Mouse (Mus musculus) inflammation-experienced regulatory T-cells, adult 6 months (primary cell): ENCODE results near the gene Pard6b. TPM values are rescaled to one million over a fixed set of nuclear protein-coding genes. Genes with fewer than 3 reads are reported as not detected.
"Not testable (repeated sequence)": the region's sequence is repeated elsewhere in the genome, so short reads cannot be mapped to it uniquely, and the experiment has no call there.

Source experiments
- ATAC-seq: one replicate; pipeline ENCODE4 v1.8.0; 2017
- polyA plus RNA-seq, 3 experiments: library from polyadenylated mRNA; unstranded; fragments of 100-300 nt; shearing (Covaris generic); gene quantifications; one replicate each; pipeline ENCODE4 v1.2.1; 2017

The Pard6b gene
- polyA plus RNA-seq, 3 experiments from 2014 or later = 0.41 to 1.2 (median 1.1) TPM

DNA sequence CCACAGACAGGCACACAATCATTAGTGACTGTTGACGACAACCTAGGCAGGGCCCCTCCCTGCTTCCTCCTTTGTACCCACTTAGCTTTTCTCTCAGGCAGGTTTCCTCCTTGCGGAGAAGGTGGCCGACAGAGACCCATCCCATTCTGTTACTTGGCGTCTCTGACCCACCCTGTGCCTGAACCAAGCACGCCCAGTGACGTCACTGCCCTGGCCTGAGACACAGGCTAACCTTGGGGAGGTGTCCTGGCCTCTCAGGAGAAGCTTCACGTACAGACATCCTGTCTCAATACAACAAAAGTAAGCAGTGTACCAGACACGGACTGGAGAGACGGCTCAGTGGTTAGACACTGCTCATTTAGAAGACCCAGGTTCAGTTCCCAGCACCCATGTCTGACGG lies 22.5 kb downstream of the Pard6b start:
- no peak for ATAC-seq

DNA sequence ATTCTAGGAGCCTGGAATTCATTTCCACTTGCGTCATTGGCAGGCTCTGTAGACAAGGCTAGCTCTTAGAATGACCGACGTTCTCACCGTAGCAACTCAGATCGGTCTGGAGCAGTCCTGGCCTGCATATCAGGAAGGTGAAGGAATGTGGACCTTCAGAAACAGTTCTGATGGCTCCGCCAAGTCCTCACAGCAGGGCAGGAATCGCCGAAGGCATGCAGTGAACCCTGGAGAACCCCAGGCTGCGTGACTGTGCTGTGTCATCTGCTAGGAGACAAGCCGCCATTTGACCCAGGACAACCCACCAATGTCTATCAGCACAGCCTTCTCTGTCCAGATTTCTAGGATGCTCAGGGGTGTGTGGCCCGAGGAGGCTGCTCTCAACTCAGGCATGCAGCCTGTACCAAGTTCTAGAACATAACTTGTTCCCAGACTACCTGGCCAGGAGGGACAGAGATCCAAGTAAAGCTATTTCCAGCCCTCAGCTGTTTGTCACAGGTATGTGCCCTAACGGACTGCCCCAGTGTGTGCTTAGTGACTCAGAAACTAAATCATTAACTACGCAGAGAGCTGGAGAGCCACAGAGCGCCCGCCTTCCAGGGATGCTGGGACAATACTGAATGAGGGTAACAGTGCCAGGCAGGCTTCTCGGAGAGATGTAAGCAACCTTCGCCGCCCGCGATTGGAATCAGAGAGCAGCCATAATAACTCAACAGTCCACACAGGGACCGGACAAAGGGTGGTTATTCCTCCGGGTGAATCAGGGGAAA lies 23.8 kb downstream of the Pard6b start:
- ATAC-seq = no peak

DNA sequence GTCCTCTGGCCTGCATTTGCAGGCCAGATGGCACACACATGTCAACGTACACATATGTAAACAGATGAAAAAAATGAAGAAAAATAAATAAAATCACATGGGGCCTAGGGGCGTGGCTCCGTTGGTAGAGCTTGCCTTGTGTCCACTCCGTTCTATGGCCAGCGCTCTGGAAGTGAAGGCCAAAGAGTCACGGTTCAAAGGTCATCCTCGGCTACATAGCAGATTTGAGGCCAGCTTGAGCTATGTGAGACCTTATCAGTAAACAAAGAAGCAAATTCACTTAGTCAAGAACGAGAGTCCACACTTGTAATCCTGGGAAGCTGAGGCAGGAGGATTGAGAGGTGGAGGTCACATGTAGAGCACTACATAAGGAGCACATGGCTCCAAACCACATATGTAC lies 24.5 kb downstream of the Pard6b start:
- no peak for ATAC-seq

DNA sequence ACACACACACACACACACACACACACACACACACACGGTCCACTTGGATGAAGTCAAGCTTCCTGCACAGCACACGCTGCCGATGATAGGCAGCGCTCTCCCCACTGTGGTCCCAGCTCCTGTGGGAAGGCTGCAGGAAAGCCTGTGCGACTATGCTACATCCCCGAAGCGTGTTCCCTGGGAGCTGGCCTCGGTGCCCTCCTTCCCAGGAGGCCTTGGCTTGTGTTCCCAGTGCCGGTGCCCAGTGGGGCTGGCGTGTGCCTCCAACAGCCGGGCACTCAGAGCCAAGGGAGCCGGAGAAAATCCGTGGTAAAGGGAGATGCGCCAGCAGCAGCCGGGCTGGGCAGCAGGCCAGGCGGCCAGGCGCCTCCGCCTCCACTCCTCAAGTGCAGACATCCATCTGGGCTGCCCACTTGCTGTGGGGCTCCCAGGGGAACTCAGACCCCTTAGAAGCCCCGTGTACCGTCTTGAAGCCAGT lies 25.9 kb downstream of the Pard6b start:
- no peak for ATAC-seq

DNA sequence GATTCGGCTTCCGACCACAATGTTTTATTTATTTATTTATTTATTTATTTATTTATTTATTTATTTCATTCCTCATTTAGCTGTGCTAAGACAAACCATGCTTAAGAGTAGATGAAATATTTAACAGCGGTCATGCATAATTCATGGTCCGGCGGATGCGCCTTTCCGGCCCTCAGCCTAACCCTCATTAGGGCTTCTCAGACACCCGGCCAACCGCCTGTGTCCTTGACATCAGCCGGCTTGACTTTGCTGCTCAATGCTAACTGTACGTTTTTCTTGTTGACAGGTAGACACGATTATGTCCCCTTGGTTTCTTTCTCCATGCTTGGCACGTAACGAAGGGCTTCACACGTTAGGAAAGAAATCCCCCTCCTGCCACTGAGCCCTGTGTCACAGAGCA lies 26.6 kb downstream of the Pard6b start:
- ATAC-seq = no peak

DNA sequence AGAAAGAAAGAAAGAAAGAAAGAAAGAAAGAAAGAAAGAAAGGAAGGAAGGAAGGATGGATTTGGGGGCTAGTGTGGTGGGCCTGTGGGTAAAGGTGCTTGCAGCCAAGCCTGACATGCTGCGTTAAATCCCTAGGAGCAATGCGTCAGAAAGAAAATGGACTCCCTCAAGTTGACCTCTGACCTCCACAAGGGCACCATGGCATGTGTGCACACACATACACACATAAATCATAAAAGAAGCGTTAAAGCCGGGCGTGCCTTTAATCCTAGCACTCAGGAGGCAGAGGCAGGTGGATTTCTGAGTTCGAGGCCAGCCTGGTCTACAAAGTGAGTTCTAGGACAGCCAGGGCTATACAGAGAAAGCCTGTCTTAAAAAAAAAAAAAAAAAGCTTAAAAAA lies 27.1 kb downstream of the Pard6b start:
- not testable (repeated sequence) for ATAC-seq

DNA sequence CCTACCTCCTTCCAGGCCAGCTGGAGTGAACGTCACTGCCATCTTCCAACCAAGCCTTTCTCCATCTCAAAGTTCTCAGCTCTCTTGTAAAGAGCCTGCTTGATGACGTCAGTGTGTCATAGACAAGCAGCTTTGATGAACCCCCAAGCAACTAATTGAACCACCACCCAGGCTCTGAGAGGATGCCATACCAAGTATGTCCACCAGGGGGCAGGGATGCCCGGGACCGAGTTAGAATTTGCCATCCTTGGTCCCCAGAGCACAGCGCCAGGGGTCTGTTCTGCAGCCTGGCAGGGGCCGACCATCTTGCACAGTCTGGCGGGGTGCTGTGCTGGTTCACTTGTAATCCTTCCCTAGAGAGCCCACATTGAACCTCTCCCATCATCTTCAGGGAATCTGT lies 31.1 kb downstream of the Pard6b start:
- ATAC-seq = peak; percentile 35

DNA sequence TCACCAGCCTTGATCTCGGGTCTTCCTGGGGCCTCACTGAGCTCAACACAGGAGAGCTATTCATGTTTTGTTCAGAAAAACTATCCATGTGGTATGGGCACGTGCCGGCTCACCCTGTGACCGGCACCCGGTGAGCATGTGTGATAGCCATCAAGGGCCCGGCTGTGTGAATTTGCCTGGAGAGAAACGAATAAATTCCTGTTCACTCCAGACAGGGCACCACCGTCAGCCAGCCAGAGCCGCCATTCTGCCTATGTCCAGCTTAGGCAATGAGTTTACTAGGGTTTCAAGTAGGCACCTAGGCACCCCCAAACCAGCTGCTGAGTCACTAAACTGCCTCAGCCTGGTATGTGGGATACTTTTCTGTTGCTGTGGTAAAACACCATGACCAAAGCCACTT lies 32.5 kb downstream of the Pard6b start:
- ATAC-seq = no peak

DNA sequence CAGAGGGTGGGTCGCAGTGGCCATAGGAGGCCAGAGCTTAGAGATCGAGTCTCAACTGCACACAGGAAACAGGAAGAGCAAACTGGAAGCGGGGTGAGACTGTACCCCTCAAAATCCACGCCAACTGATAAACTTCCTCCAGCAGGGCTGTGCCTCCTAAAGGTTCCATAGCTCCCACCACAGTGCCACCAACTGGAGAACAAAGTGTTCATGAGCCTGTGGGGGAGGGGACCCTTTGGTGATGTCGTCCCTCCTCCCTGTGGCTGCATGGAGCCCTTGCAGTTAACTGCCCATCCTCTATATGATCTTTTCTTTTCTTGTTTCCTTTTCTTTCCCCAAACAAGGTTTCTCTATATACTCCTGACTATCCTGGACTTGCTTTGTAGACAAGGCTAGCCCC lies 32.9 kb downstream of the Pard6b start:
- ATAC-seq = no peak

DNA sequence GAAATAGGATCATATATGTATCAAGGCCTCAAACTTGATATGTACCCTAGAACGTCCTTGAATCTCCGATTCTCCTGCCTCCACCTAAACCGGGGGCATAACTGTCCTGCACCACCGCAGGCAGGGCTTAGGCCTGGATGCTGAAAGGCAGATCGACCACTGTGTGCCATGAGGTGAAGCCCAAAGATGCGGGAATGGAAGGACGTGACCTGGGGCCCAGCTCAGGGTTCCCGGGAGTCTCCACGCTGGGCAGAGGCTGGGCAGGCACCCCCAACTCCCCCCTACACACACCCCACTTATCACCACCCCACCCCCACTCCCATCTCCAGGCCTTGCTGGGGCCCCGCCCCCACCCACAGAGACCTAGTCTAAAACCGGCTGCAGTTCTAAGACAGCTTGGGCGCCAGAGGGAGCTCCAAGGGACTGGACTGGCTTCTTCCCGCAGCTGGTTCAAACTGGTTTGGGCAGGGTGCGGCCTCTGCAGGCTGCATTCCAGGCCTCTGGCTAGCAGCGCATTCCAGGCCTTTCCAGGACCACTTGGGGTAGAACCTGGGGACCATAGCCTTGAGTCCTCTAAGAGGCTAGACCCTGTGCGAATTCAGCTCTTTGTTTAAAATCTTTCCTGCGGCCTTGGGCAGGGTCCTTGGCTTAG lies 34.0 kb downstream of the Pard6b start:
- ATAC-seq = no peak

DNA sequence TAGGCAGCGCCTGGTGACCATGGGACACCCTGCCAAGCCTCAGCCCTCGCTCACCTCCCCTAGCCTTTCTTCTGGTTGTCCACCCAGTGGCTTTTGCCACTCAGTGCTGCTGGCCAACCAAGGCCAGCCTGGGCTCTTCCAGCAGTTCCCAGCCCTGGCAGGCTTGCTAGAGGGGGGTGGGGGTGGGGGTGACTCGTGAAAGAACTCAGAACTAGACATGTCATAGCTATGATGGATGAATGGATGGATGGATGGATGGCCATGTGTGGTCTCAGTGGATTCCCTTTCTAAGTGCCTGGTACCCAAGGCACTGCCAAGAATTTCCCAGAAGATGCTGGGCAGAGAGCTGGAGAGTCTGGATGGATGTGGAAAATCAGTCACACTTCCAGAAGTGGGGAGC lies 35.0 kb downstream of the Pard6b start:
- no peak for ATAC-seq

DNA sequence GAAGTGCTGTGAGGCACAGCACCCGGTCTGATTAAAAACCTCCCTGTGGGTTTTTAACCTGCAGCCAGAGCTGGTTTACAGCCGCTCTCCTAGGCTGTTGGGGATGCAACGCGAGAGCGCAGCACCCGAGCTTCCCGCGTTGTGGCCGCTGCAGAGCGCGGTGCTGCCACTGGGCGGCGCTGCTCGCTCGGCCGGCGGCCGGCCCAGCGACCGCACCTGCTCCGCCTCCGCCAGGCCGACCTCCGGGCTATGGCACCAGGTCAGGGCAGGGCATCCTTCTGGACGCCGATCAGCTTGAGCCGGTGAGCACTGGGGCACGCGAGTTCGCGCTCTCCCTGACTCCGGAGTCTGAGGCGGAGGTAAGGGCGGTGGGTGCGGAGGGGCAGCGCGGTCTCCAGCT lies 36.3 kb downstream of the Pard6b start:
- ATAC-seq = peak; percentile 14

DNA sequence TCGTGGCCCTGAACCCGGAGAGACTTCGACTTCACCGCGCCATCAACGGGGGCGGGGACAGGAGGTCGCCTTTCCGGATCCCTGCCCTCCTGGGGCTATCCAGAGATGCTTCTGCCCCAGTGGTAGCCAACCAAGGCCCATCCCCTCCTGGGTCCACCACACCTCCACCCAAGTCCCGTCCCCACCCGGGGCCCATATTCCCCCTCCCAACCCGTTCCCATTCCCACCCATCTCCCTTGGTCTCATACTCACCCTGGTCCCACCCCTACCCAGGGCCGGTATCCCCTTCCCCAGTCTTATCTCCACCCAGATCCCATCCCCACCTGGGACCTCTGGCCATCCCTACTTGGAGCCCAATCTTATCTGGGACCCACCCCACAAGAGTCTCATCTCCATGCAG lies 36.7 kb downstream of the Pard6b start:
- ATAC-seq = no peak

DNA sequence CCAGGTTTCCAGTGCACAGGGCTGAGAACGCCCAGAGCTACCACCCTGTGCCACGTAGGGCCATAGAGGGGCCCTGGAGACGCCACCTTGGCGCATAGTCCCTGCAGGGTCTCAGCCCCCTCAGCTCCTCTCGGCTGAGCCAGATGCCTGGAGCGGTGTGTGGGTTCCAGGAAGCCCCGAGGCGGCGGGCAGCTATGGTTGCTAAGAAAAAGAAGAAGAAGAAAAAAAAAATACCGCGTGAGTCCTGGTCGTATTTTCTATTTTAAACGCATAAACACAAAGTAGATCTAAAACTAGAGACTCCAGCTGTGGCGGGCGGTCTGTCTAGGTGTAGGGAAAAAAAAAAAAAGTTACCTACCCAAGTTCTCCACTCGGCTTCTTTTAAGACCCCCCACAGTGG lies 37.2 kb downstream of the Pard6b start:
- ATAC-seq = no peak

DNA sequence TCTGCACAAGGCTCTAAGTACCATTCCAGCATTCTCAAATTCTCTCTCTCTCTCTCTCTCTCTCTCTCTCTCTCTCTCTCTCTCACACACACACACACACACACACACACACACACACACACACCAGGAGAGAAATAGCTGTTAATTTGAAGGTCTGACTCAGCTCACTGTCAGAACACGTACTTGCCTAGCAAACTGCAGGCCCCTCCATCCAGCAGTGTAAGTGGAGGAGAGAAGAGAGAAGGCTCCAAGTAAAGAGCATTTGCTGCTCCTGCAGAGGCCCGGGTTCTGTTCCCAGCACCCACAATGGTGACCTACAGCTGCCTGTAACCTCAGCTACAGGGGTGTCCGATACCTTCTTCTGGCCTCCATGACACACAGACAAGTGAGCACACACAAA lies 37.7 kb downstream of the Pard6b start:
- no peak for ATAC-seq

DNA sequence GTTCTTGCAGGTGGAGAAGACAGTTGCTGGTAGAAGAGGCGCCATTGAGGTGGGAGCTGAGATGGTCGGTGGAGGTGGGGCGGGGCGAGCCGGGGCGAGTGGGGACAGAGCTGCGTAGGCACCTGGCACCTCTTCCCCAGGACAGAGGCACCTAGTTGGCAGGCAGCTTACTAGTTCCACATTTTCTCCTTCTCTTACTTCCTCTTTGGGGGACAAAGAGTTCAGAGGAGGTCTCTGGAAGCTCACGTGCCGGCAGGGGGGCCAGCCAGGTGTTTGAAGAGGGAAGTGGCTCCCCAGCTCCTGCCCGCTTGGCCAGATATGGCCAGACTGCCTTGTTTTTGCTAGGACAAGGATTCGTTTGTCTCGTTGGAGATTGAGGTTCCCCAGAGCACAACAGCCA lies 38.3 kb downstream of the Pard6b start:
- no peak for ATAC-seq

DNA sequence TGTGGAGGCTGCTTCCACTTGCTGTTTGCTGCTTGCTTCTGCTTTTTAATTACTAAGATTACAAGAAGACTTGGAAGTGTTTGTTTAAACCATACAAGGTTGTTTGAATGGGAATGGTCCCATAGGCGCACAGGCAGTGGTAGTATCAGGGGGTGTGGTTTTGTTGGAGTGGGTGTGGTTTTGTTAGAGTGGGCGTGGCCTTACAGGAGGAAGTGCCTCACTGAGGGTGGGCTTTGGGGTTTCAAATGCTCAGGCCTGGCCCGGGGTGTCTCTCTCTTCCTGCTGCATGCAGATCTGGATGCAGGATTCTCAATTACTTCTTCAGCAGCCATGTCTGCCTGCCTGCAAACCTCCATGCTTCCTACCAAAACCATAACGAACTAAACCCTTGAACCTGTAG lies 40.1 kb downstream of the Pard6b start:
- no peak for ATAC-seq

DNA sequence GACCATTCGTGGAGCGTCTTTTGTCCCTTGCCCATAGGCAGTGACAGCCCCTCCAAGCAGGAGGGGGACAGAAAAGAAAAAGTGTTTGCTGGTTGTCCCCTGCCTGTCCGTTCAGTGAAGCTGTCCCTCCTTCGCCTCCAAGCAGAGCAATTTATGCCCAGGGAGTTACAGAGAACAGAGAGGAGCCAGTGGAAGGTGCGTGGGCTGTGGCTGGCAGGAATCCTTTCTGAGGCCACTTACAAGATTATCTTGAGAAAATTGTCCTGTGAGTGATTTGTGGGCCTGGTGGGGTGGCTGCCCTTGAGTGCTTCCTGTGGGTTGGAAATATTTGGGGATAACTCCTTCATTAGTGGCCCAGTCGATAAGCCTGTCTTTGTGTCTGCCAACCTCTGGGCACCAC lies 42.8 kb downstream of the Pard6b start:
- ATAC-seq = no peak

DNA sequence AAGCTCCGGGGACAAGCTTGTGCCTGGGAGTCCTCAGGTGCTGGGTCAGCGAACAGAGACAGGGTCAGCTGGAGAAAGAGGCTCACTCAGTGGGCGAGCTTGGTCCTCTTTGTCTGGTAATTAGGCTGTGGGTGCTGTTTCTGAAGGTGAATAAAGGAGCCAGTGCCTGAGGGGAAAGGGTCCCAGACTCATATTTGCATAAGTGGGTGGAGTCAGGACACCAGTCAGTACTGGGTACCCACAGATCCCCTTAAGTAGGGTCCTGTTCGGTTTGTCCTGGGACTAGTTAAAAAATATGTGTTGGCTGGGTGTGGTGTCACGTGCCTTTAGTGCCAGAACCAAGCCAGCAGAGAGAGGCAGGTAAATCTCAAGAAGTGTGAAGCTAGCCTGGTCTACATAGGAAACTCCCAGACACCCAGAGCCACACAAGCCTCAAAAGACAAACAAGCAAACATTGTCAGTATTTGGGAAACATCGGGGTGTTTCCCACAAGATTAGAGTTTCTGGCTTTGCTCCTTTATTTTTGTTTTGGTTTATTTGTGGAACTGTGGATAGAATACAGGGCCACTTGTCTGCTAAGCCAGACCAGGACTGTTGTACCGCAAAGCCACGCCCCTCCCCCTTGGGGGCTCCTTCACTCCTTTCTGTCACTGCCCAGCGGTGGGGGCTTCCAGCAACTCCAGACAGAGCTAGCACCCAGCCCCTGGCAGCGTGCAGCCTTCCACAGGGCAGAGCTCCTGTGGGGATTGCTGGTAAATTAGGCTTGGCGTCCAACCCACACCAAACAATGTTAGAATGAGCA lies 44.7 kb downstream of the Pard6b start:
- ATAC-seq = no peak

DNA sequence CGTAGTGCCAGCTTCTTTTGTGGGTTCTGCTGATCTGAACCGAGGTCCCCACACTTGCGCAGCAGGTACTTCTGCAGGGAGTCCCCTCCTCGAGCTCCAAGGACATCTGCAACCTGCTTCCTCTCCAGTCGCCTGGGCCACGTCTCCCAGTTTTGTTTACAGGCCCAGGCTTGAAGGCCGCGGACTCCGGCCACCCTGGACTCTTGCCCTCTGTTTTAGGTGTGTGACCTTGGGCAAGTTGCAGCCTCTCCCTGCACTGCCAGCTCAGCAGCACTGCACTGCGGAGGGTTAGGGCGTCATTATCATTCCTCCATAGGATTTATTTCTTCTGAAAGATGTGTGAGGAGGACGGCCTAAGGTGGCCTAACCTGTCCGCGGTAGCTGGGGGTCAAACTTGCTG lies 47.0 kb downstream of the Pard6b start:
- no peak for ATAC-seq

DNA sequence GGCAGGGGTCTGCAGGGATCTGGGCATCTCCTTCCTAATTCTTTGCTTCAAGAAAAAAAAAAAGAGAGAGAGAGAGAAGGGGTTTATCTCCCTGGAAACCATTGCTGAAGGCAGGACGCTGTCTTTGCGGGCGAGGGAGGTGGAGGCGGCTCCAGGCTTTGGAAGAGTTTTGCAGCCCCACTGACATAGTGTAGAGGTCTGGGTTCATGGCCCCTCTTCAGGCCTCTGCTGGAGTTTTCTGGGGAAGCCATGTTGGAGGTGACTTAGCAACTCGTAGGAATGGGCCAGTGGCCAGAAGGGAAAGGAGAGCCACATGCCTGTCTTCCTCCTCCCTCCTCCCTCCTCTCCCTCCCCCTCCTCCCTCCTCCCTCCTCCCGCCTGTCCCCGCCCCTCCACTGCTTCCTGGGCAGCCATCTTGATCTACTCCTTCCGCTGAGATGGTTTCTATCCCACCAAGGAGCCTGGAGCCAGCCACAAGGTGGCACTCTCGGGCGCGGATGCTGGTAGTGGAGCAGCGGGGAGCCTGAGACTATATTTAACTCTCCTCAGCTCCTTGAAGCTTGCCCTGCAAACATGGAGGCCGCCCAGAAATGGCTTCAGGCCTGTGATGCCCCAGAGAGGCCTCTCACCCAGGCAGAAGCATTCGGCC lies 47.5 kb downstream of the Pard6b start:
- peak; percentile 64 for ATAC-seq

DNA sequence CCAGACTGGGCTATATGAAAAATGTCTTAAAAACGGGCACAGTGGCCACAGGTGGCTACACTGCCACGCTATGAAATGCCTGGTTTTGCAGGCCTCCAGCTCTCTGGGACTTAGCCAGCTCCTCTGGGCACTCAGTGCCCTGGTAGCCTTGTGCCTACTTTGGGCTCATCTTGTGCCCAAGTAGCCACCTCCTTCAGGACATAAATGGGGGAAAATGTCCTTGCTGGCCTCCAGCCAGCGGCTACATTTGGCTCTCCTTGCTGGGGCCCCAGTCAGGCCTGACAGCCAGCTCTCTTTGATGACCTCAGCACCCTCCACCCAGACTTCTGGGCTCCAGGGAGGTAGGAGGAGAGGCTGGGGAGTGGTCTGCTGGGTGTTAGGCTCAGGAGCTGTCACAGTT lies 49.2 kb downstream of the Pard6b start:
- ATAC-seq = no peak

DNA sequence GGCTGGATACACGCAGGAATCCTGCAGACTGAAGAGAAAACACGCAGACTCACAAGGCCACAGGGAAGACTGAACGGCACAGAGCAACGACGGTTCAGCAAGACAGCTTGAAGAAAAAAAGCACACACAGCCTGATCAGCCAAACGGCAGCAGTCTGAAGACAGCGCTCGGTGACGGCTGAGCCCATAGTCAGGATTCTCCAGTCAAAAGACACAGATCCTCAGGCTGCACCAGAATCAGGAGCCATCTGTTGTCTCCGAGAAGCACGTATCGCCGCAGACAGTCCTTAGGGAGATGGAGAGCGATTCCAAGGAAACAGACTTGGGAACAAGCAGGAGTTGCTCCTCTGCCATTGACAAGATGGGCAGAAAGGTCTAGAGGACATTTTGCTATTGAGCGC lies 56.4 kb downstream of the Pard6b start:
- ATAC-seq = no peak
